Mouse (Mus musculus): ENCODE data around the gene Myadm.

GRCm38 (mm10) chr7:3268291-3268690 lies 20.6 kb upstream of the Myadm start:
- TF ChIP-seq POLR2A (IDR thresholded peaks at IDR 0.05; ENCODE audit: borderline replicate concordance, extremely low read depth, insufficient read depth, insufficient read length, poor library complexity, severe bottlenecking) (no peak), CTCF (IDR thresholded peaks at IDR 0.05; ENCODE audit: borderline replicate concordance, extremely low read depth, insufficient read depth, insufficient read length) (no peak)
